Mouse (Mus musculus): ENCODE results near the gene Mgat5. TPM values are rescaled to one million over a fixed set of nuclear protein-coding genes. Genes with fewer than 3 reads are reported as not detected.

The Mgat5 gene
- total RNA-seq, 2 experiments from 2014 or later = 11.4 to 11.8 TPM

GRCm38 (mm10) chr1:127500701-127501100, 295.9 kb downstream of the Mgat5 start:
- DNase-seq = no peak

GRCm38 (mm10) chr1:127507042-127507650, 302.3 kb downstream of the Mgat5 start:
- no peak for DNase-seq

- DNase-seq = no peak
Measured at GRCm38 (mm10) chr1:127508067-127508739, 303.4 kb downstream of the Mgat5 start.

- DNase-seq = no peak
Measured at GRCm38 (mm10) chr1:127508921-127509320, 304.1 kb downstream of the Mgat5 start.

GRCm38 (mm10) chr1:127511362-127511761, 306.5 kb downstream of the Mgat5 start:
- DNase-seq = no peak

- no peak for DNase-seq
Measured at GRCm38 (mm10) chr1:127512709-127513108, 307.9 kb downstream of the Mgat5 start.

GRCm38 (mm10) chr1:127513140-127513539, 308.3 kb downstream of the Mgat5 start:
- DNase-seq = no peak

- DNase-seq = no peak
Measured at GRCm38 (mm10) chr1:127513664-127514063, 308.8 kb downstream of the Mgat5 start.

GRCm38 (mm10) chr1:127514479-127514878, 309.7 kb downstream of the Mgat5 start:
- DNase-seq = no peak

- no peak for DNase-seq
Measured at GRCm38 (mm10) chr1:127514888-127515287, 310.1 kb downstream of the Mgat5 start.

GRCm38 (mm10) chr1:127523364-127523763, 318.5 kb downstream of the Mgat5 start:
- no peak for DNase-seq

- DNase-seq = no peak
Measured at GRCm38 (mm10) chr1:127530849-127531580, 326.2 kb downstream of the Mgat5 start.

GRCm38 (mm10) chr1:127531723-127532122, 326.9 kb downstream of the Mgat5 start:
- no peak for DNase-seq

GRCm38 (mm10) chr1:127536448-127536847, 331.6 kb downstream of the Mgat5 start:
- DNase-seq = no peak

GRCm38 (mm10) chr1:127537204-127538038, 332.6 kb downstream of the Mgat5 start:
- DNase-seq = no peak
